Mouse (Mus musculus) bone marrow, adult 2 months (tissue): ENCODE data around the gene Tk1.

ENCODE experiments used
- CTCF ChIP-seq: fragments of 200-500 bp; IDR thresholded peaks from 2 replicates; pipeline ENCODE4 v1.5.1; 2011; ENCODE audit warnings: low read length, control low read depth; ENCODE audit not compliant: control insufficient read depth, insufficient read depth
- POLR2A ChIP-seq: fragments of 200-500 bp; IDR thresholded peaks from 2 replicates; pipeline ENCODE4 v1.6.1; 2011; ENCODE audit warnings: low read depth, mild to moderate bottlenecking, control low read depth, low read length, borderline replicate concordance; ENCODE audit not compliant: control insufficient read depth

DNA sequence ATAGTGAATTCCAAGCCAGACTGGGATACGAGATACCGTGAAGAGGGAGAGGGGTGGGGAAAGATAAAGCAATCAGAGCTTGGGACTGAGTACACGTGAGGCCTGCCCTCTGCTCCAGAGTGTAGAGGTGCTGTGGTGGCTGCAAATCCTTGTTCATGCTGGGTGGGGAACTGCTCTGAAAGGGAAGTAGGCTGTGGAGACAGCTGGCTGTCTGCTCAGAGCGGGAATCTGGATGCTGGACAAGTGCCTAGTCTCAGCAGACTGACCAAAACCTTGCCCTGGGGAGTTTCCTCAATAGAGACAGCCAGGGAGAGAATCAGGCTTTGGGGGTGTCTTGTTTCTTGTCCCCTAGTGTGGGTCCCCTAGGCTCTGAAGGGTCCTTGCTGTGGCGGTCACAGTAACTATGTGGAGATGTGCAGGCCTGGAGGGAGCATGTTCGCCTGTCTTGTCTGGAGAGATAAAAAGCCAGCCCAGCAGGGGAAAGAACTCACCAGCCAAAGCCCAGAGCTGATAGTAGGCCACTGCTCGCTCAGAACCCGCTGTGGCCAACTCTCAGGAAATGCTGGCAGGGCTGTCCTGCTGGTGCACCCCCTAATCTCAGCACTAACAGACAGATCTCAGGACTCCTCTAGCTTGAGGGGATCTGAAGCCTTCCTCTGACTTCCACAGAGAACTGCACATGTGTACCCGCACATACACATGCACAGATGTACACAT is 3.2 kb upstream of the Tk1 start:
- TF ChIP-seq POLR2A (no peak), CTCF (no peak)
